Mouse (Mus musculus) lung, postnatal 4 days (tissue): Measurements from ENCODE around the gene Wnt9b.
"Not testable (repeated sequence)": the region's sequence is repeated elsewhere in the genome, so short reads cannot be mapped to it uniquely, and the experiment has no call there.

ENCODE experiments used
- DNase-seq, 2 experiments: peaks; one replicate each; pipeline ENCODE4 v3.0.0; 2021

The Wnt9b gene

GRCm38 (mm10) chr11:103749306-103750089, at the start of gene Wnt9b:
TSS of gene Wnt9b (minus strand) at chr11:103749821.
- peak; percentile 41 to 58 for DNase-seq

GRCm38 (mm10) chr11:103789951-103790350, 40.3 kb upstream of the Wnt9b start:
- DNase-seq, result no peak

GRCm38 (mm10) chr11:103780152-103780551, 30.5 kb upstream of the Wnt9b start:
- DNase-seq, result no peak

GRCm38 (mm10) chr11:103774228-103774530, 24.6 kb upstream of the Wnt9b start:
- no peak for DNase-seq

GRCm38 (mm10) chr11:103773387-103774227, 24.0 kb upstream of the Wnt9b start, which contains the start of gene Wnt3:
TSS of gene Wnt3 (plus strand) at chr11:103774150.
- DNase-seq, result no peak

GRCm38 (mm10) chr11:103772505-103773386, 23.1 kb upstream of the Wnt9b start:
- DNase-seq, result no peak

- DNase-seq, result no peak
Measured at GRCm38 (mm10) chr11:103771160-103771817, 21.7 kb upstream of the Wnt9b start.

- DNase-seq, result no peak
Measured at GRCm38 (mm10) chr11:103765556-103766011, 16.0 kb upstream of the Wnt9b start.

GRCm38 (mm10) chr11:103764601-103765000, 15.0 kb upstream of the Wnt9b start:
- DNase-seq, result peak; percentile 6 to 40

- DNase-seq, result peak in 1 of 2 experiments; percentile 40
Measured at GRCm38 (mm10) chr11:103763410-103764163, 14.0 kb upstream of the Wnt9b start.

- DNase-seq, result not testable (repeated sequence)
Measured at GRCm38 (mm10) chr11:103760891-103761290, 11.3 kb upstream of the Wnt9b start.

GRCm38 (mm10) chr11:103760101-103760500, 10.5 kb upstream of the Wnt9b start:
- DNase-seq, result no peak

- DNase-seq, result peak; percentile 66 to 79
Measured at GRCm38 (mm10) chr11:103758706-103759105, 9.1 kb upstream of the Wnt9b start.

GRCm38 (mm10) chr11:103758054-103758453, 8.4 kb upstream of the Wnt9b start:
- no peak for DNase-seq

- DNase-seq, result no peak
Measured at GRCm38 (mm10) chr11:103750612-103751011, 991 bp upstream of the Wnt9b start.

GRCm38 (mm10) chr11:103735046-103735781, 14.4 kb downstream of the Wnt9b start:
- peak in 1 of 2 experiments; percentile 34 for DNase-seq

GRCm38 (mm10) chr11:103734411-103735045, 15.1 kb downstream of the Wnt9b start:
- DNase-seq, result no peak

- no peak for DNase-seq
Measured at GRCm38 (mm10) chr11:103733961-103734360, 15.7 kb downstream of the Wnt9b start.

- DNase-seq, result no peak
Measured at GRCm38 (mm10) chr11:103733069-103733468, 16.6 kb downstream of the Wnt9b start.

GRCm38 (mm10) chr11:103732306-103732705, 17.3 kb downstream of the Wnt9b start:
- no peak for DNase-seq
